Mouse (Mus musculus): ENCODE results near the gene Smyd3.

DNA sequence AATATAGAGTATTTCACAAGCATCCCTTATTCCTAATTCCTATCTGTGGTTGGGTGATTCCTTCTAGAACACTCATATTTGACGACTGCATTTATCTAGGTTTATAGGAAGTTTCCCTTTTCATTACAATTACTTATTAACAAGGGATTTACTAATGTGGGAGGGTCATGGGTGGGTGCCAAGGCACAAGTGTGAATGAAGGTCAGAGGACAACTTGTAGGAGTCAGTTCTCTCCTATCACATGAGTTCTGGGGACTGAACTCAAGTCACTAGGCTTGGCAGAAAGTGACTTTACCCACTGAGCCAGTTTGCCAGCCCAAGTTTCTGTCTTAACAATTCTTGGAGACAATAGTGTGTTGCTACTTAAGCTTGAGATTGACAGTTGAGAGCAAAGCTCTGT lies 529.7 kb downstream of the Smyd3 start:
- no peak for TF ChIP-seq POLR2A (IDR thresholded peaks at IDR 0.05; ENCODE audit: insufficient read depth, low read depth, low read length)
- TF ChIP-seq CTCF (IDR thresholded peaks at IDR 0.05; ENCODE audit: insufficient read depth, low read depth, low read length), result no peak

Measured in olfactory bulb, adult 2 months (tissue).